Mouse (Mus musculus) lung, embryonic 14.5 days (tissue): Measurements from ENCODE around the gene Rhoh. TPM values are rescaled to one million over a fixed set of nuclear protein-coding genes. Genes with fewer than 3 reads are reported as not detected.
A peak's percentile ranks its signal among the peaks of the same experiment; 100 is the strongest.

Source experiments
- ATAC-seq: fragments of 200-750 bp; cut with Nextera tagmentation; 2 replicates; pipeline ENCODE4 v1.8.0; 2017; ENCODE audit warnings: mild to moderate bottlenecking, moderate TSS enrichment, moderate library complexity; ENCODE audit not compliant: insufficient read depth
- DNase-seq: peaks from one replicate; pipeline ENCODE4 v3.0.0-alpha.2; 2015
- H3K27ac ChIP-seq: fragments of 300-500 bp; sonication (generic); 2 replicates; pipeline ENCODE4 v1.5.1; 2014; ENCODE audit warnings: low read depth, mild to moderate bottlenecking, moderate library complexity
- H3K27me3 ChIP-seq: fragments of 300-500 bp; sonication (generic); 2 replicates; pipeline ENCODE4 v1.6.1; 2014; ENCODE audit warnings: low read length, control low read depth; ENCODE audit not compliant: insufficient read depth
- H3K36me3 ChIP-seq: fragments of 300-500 bp; sonication (generic); 2 replicates; pipeline ENCODE4 v1.6.1; 2014; ENCODE audit warnings: control low read depth; ENCODE audit not compliant: insufficient read depth
- H3K4me1 ChIP-seq: fragments of 300-500 bp; sonication (generic); 2 replicates; pipeline ENCODE4 v1.6.1; 2014; ENCODE audit warnings: antibody characterized with exemption, control low read depth; ENCODE audit not compliant: insufficient read depth
- H3K4me2 ChIP-seq: fragments of 300-500 bp; sonication (generic); 2 replicates; pipeline ENCODE4 v1.6.1; 2014; ENCODE audit warnings: mild to moderate bottlenecking
- H3K4me3 ChIP-seq: fragments of 300-500 bp; sonication (generic); 2 replicates; pipeline ENCODE4 v1.5.1; 2014; ENCODE audit warnings: low read depth, low read length
- H3K9ac ChIP-seq: fragments of 300-500 bp; sonication (generic); 2 replicates; pipeline ENCODE4 v1.6.1; 2014
- H3K9me3 ChIP-seq: fragments of 300-500 bp; sonication (generic); 2 replicates; pipeline ENCODE4 v1.6.1; 2016; ENCODE audit warnings: low read depth, low read length, control low read depth
- CTCF ChIP-seq: IDR thresholded peaks from 2 replicates; pipeline ENCODE4 v1.5.1; 2016; ENCODE audit warnings: antibody characterized with exemption, low read depth
- WGBS: fragments of 180-500 bp; shearing (Covaris S2); extraction: QIAGEN DNeasy Blood & Tissue Kit; methylation state at CpG from one replicate; pipeline ENCODE4 v1.1.7; 2014; 5-methylcytosine and 5-hydroxymethylcytosine counted together
- polyA plus RNA-seq: library from polyadenylated mRNA; unstranded; fragments of >200 nt; fragmentation: Nextera tagmentation; extraction: Ambion mirVana; gene quantifications from 2 replicates; pipeline ENCODE4 v1.2.1, GENCODE M21; 2014

The Rhoh gene
- polyA plus RNA-seq, 1 experiment from 2014 or later: 0.76 TPM

DNA sequence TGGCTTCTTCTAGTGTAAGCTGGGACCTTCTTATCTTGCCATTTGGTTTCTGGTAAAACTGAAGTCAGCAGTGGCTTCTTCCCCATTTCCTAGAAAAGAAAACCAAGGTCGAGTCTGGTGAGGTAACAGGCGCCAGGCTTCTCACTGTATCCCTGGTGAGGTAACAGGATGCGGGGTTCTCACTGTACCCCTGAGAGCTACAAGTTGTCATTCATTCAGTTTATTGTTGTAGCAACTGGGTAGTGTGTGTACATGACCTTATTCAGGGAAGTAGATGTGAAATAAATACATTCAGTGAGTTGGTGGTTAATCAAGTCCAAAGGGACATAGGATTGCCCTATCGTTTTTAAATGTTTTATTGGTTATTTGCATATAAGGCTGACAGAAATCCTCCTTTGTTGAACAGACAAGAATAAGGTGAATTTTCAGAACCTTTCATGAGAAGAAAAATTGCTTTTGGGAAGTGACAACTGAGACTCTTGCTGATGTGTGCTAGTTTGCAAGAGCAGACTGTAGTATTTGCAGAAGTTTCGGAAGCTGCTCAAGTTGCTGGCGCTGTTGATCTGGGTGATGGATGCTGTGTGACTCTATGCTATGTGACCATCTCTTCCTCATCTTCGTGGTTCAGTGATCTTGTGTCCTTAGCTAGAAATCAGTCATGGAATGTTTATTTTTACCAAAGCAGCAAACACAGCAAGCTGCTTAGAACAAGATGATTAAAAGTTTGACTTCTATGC lies 6.5 kb downstream of the Rhoh start:
- Histone ChIP-seq H3K4me3 (no peak overlapping the region), H3K9me3 (no peaks in the 10 kb centered on the region), H3K4me2 (no peak overlapping the region), H3K27ac (no peak overlapping the region), H3K4me1 (no peaks in the 10 kb centered on the region), H3K36me3 (no peaks in the 10 kb centered on the region), H3K9ac (no peak overlapping the region), H3K27me3 (no peaks in the 10 kb centered on the region)
- no peak for TF ChIP-seq CTCF
- DNase-seq (peak; percentile 7), ATAC-seq (no peak)
- WGBS: 59% methylated on average over 7 of the region's 7 CpGs

DNA sequence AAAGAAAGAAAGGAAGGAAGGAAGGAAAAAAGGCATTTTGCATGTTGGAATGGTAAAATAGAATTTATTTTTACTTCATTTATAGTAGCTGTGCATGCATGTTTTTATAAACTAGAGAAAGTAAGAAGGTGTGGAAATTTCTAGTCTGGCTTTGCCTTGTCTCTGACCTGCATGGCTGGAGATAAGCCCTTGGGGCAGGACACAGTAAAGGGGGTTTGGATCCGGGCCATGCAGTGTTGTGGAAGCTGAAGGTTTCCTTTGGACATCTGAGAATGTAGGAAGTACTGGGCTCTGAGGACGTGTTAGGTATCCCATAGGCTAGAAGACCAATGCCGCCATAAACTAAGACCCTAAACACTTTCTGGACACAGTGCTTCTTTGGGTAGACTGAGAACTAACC lies 7.4 kb downstream of the Rhoh start:
- H3K27ac ChIP-seq: no peak overlapping the region
- no peak for DNase-seq
- no peaks in the 10 kb centered on the region for H3K27me3 ChIP-seq
- no peak for ATAC-seq
- TF ChIP-seq CTCF: no peak
- no peak overlapping the region for H3K4me3 ChIP-seq
- no peaks in the 10 kb centered on the region for H3K4me1 ChIP-seq
- H3K4me2 ChIP-seq: no peak overlapping the region
- no peaks in the 10 kb centered on the region for H3K36me3 ChIP-seq
- no peak overlapping the region for H3K9ac ChIP-seq
- WGBS: 67% methylated on average over 3 of the region's 3 CpGs
- no peaks in the 10 kb centered on the region for H3K9me3 ChIP-seq

DNA sequence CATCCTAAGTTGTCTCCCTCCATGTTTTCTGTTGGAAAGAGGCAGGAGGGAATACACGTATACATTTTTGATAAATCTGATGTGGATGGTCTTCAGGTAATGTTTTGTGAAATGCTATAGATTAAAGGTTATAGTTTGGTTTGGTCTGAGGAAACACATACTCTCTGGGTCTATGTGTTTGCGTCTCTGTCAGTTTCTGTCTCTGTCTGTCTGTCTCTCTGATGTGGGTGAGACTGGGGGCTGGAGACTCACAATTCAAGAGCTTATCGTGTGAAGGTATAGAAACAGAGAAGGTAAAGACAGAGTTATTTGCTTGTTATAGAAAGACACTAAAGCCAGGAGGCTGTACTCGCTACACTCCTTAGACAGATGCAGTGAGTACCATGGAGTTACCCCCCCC lies 8.6 kb downstream of the Rhoh start:
- Histone ChIP-seq H3K36me3 (no peaks in the 10 kb centered on the region), H3K9me3 (no peaks in the 10 kb centered on the region), H3K4me2 (no peak overlapping the region), H3K27ac (no peak overlapping the region), H3K4me1 (no peaks in the 10 kb centered on the region), H3K4me3 (no peak overlapping the region), H3K9ac (no peak overlapping the region), H3K27me3 (no peaks in the 10 kb centered on the region)
- ATAC-seq (no peak), DNase-seq (no peak)
- WGBS: 84% methylated on average over 4 of the region's 4 CpGs
- no peak for TF ChIP-seq CTCF

DNA sequence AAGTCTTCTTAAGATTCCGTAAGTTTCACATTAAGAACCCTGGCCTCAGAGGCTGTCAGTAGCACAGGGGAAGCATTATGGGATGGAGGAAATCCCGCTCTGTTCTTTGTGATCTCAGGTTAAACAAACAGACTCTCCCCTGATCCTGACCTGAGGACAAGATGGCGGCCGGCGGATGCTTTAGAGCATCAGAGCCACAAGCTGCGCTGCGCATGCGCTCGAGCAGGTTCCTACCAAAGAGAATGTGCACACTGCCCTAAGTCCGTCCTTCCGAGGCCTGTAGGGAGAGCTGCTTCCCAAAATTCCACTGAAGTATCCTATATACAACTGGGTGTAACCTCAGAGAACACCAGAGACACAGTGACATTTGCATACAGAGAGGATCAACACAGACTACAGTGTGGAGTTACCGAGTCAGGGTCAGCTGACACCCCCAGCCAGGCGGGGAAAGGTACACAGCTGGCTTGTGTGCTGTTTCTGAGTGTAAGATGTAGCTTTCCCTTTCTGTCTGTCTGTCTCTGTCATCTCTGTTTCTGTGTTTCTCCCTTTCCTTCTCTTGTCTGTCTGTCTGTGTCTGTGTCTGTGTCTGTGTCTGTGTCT lies 10.4 kb downstream of the Rhoh start:
- Histone ChIP-seq H3K9me3 (no peaks in the 10 kb centered on the region), H3K9ac (no peak overlapping the region), H3K36me3 (no peaks in the 10 kb centered on the region), H3K27me3 (no peaks in the 10 kb centered on the region), H3K4me1 (no peaks in the 10 kb centered on the region), H3K27ac (no peak overlapping the region), H3K4me3 (no peak overlapping the region), H3K4me2 (no peak overlapping the region)
- DNase-seq (no peak), ATAC-seq (no peak)
- 80% methylated on average over 13 of the region's 13 CpGs for WGBS
- TF ChIP-seq CTCF: no peak

DNA sequence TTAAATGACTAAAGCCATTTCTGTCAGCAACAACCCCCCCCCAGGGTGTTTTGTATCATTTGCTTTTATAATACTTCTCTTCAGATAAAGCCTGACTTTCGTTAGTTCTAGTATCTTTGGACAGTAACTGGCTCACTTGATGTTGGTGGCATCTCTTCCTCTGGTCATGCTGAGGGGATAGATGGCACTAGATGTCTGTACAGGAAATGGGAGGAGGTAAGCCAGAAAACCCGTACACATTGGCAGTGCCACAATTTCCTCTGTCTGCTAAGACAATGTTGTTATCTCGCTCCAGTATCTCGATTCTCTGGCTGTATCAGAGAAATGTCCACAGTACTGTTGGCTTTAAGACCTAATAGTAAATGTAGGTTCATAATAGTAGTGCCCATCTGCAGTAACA lies 12.2 kb downstream of the Rhoh start:
- WGBS: 67% methylated on average over 4 of the region's 4 CpGs
- no peak overlapping the region for H3K4me2 ChIP-seq
- H3K27ac ChIP-seq: no peak overlapping the region
- H3K4me1 ChIP-seq: no peaks in the 10 kb centered on the region
- DNase-seq (no peak), ATAC-seq (no peak)
- no peak for TF ChIP-seq CTCF
- no peaks in the 10 kb centered on the region for H3K36me3 ChIP-seq
- no peak overlapping the region for H3K9ac ChIP-seq
- H3K4me3 ChIP-seq: no peak overlapping the region
- H3K9me3 ChIP-seq: no peaks in the 10 kb centered on the region
- no peaks in the 10 kb centered on the region for H3K27me3 ChIP-seq

DNA sequence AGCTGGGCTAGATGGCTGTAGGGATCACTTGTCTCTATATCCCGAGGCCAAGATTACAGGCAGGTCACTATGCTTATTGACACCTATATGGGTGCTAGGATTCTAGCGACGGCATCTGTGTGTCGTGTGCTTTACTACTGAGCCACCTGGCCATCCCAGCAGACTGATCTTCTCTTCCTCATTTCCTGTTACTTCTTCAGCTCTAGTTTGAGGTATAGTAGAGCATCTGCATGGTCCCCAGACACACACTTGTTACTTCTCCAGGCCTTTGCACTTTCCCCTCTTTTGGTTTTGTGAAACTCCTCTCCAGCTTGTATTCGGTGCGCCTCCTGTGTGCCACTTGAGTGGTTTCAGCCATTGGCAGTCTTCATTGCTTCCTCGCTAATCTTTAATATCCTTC lies 14.3 kb downstream of the Rhoh start:
- ATAC-seq (no peak), DNase-seq (no peak)
- Histone ChIP-seq H3K36me3 (no peaks in the 10 kb centered on the region), H3K27me3 (no peaks in the 10 kb centered on the region), H3K27ac (no peak overlapping the region), H3K9me3 (no peaks in the 10 kb centered on the region), H3K9ac (no peak overlapping the region), H3K4me3 (no peak overlapping the region), H3K4me2 (no peak overlapping the region), H3K4me1 (no peaks in the 10 kb centered on the region)
- WGBS: 84% methylated on average over 7 of the region's 7 CpGs
- TF ChIP-seq CTCF: no peak

DNA sequence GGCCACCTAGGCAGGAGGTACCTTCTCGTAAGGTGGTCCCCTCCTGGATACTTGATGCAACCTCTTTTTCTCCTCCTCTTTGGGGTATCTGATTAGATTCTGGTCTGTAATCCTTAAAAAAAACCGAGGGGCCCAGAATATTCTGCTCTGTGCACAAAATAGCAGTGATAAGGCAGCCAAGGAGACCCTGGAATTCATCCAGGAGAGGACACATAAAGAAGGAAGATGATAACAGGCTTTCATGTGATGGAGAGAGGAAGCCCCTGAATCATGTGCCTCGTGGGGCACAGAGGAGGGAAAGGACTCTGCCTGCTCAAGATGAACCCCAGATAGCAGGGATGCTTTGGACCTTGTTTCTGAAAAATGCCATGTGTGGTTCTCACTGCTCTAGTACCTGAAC lies 17.4 kb downstream of the Rhoh start:
- ATAC-seq (no peak), DNase-seq (no peak)
- WGBS: 44% methylated on average over 3 of the region's 3 CpGs
- no peak overlapping the region for H3K27ac ChIP-seq
- H3K4me2 ChIP-seq: no peak overlapping the region
- TF ChIP-seq CTCF: no peak
- H3K27me3 ChIP-seq: no peaks in the 10 kb centered on the region
- no peak overlapping the region for H3K9ac ChIP-seq
- H3K4me3 ChIP-seq: no peak overlapping the region
- no peaks in the 10 kb centered on the region for H3K4me1 ChIP-seq
- no peaks in the 10 kb centered on the region for H3K9me3 ChIP-seq
- no peaks in the 10 kb centered on the region for H3K36me3 ChIP-seq
